Mouse (Mus musculus): ENCODE results near the gene Scn5a.

DNA sequence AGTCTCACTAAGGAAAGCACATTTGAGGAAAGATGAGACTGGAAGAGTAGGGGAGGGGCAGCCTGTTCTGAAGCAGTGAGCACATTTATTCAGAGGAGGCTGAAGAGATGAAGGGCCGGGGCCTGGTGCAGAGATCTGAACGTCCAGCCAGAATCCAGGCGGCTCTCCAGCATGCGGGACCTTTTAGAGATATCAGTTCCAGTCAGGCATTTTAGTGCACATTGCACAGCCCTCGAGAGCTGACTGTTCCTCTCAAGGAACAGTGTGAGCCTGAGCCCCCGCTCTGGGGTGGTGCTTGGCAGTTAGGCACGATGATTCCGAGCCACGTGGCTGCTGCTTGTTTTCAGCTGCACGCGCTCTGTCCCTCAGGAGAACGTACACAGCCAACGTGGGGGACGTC lies 121.7 kb downstream of the Scn5a start:
- no peak for TF ChIP-seq CHD2 (IDR thresholded peaks at IDR 0.05; ENCODE audit: low read depth, low read length)
- TF ChIP-seq MAFK (IDR thresholded peaks at IDR 0.05; ENCODE audit: insufficient read depth, low read depth, low read length): no peak
- no peak for TF ChIP-seq ZNF384 (IDR thresholded peaks at IDR 0.05; ENCODE audit: low read depth, low read length)
- no peak for TF ChIP-seq ZC3H11A (IDR thresholded peaks at IDR 0.05; ENCODE audit: borderline replicate concordance, low read depth, low read length)
- TF ChIP-seq HCFC1 (IDR thresholded peaks at IDR 0.05; ENCODE audit: borderline replicate concordance, insufficient read depth, low read length): no peak
